Mouse (Mus musculus) urinary bladder, postnatal 25 days (tissue): ENCODE data around the gene Rassf8.

Experiments used
- DNase-seq: peaks from one replicate; pipeline ENCODE4 v3.0.0; 2022; ENCODE audit warnings: low spot score

The Rassf8 gene

GRCm38 (mm10) chr6:145862321-145862720 is 115.8 kb downstream of the Rassf8 start:
- no peak for DNase-seq

- no peak for DNase-seq
Measured at GRCm38 (mm10) chr6:145862739-145863064, 116.2 kb downstream of the Rassf8 start.

GRCm38 (mm10) chr6:145863065-145863971 is 116.8 kb downstream of the Rassf8 start:
- peak; percentile 61 for DNase-seq

GRCm38 (mm10) chr6:145864171-145864570 is 117.6 kb downstream of the Rassf8 start:
- DNase-seq, result no peak

GRCm38 (mm10) chr6:145865289-145865885 is 118.8 kb downstream of the Rassf8 start, which contains the start of gene Bhlhe41:
TSS of gene Bhlhe41 (minus strand) at chr6:145865558.
- DNase-seq, result peak; percentile 78

- DNase-seq, result peak; percentile 85
Measured at GRCm38 (mm10) chr6:145865886-145866851, 119.6 kb downstream of the Rassf8 start.

GRCm38 (mm10) chr6:145867111-145867510 is 120.6 kb downstream of the Rassf8 start:
- no peak for DNase-seq
